Mouse (Mus musculus): ENCODE results near the gene Apip. TPM values are rescaled to one million over a fixed set of nuclear protein-coding genes. Genes with fewer than 3 reads are reported as not detected.

The Apip gene
- total and polyA plus RNA-seq, 3 experiments: 34.6 to 39.7 TPM; not detected in 1

GRCm38 (mm10) chr2:103088099-103088498 is 14.6 kb downstream of the Apip start:
- Histone ChIP-seq H3K79me2 (ENCODE audit: control insufficient read depth, insufficient read depth, low read length, poor library complexity) (no peaks in the 10 kb centered on the region), H3K9me3 (replicated peaks; ENCODE audit: insufficient read depth, low read length) (no peaks in the 10 kb centered on the region), H3K4me3 (ENCODE audit: control insufficient read depth in 1 of 2, insufficient read depth in 1 of 2, low read depth in 2 of 2, low read length in 2 of 2) (no peak overlapping the region), H3K27ac (ENCODE audit: control insufficient read depth, low read depth, low read length) (no peak overlapping the region), H3K4me1 (ENCODE audit: control insufficient read depth in 1 of 2, insufficient read depth in 2 of 2, low read length in 2 of 2) (no peaks in the 10 kb centered on the region), H3K27me3 (ENCODE audit: control insufficient read depth in 1 of 2, insufficient read depth in 2 of 2, low read length in 2 of 2) (no peaks in the 10 kb centered on the region), H3K36me3 (ENCODE audit: control insufficient read depth in 1 of 2, insufficient read depth in 2 of 2, low read length in 2 of 2) (no peaks in the 10 kb centered on the region), H3K9ac (ENCODE audit: control insufficient read depth, low read depth, low read length, poor library complexity, severe bottlenecking) (no peak overlapping the region)
- no peak for TF ChIP-seq UBTF (IDR thresholded peaks at IDR 0.05; ENCODE audit: borderline replicate concordance, insufficient read depth, low read depth, low read length)
- peak; percentile 63 for TF ChIP-seq SMC3 (IDR thresholded peaks at IDR 0.05; ENCODE audit: low read depth, low read length)
- TF ChIP-seq ELF1 (IDR thresholded peaks at IDR 0.05; ENCODE audit: low read depth, low read length): no peak
- peak; percentile 15 for TF ChIP-seq RAD21 (IDR thresholded peaks at IDR 0.05; ENCODE audit: low read depth, low read length)
- TF ChIP-seq NRF1 (IDR thresholded peaks at IDR 0.05; ENCODE audit: insufficient read depth, low read depth, low read length, poor library complexity, severe bottlenecking): no peak
- TF ChIP-seq MYC (IDR thresholded peaks at IDR 0.05; ENCODE audit: low read depth, low read length): no peak
- TF ChIP-seq ZKSCAN1 (IDR thresholded peaks at IDR 0.05; ENCODE audit: low read depth, low read length): no peak
- TF ChIP-seq CTCF (IDR thresholded peaks at IDR 0.05 in 2 of 3, conservative IDR thresholded peaks at IDR 0.05 in 1 of 3; ENCODE audit: control insufficient read depth in 1 of 3, insufficient read depth in 1 of 3, low read depth in 2 of 3, low read length in 3 of 3, poor library complexity in 1 of 3, severe bottlenecking in 1 of 3): peak; percentile 47 to 54 (median 50)
- TF ChIP-seq MAX (IDR thresholded peaks at IDR 0.05; ENCODE audit: low read length): no peak
- TF ChIP-seq CHD2 (IDR thresholded peaks at IDR 0.05; ENCODE audit: low read length): no peak
- no peak for TF ChIP-seq ETS1 (IDR thresholded peaks at IDR 0.05; ENCODE audit: low read depth, low read length)
- TF ChIP-seq POLR2A (IDR thresholded peaks at IDR 0.05; ENCODE audit: control insufficient read depth in 1 of 2, insufficient read depth in 1 of 2, low read depth in 1 of 2, low read length in 2 of 2, poor library complexity in 1 of 2): no peak
- no peak for TF ChIP-seq BHLHE40 (IDR thresholded peaks at IDR 0.05; ENCODE audit: borderline replicate concordance, low read depth, low read length)
- TF ChIP-seq USF2 (IDR thresholded peaks at IDR 0.05; ENCODE audit: borderline replicate concordance in 1 of 2, insufficient read depth in 1 of 2, low read depth in 1 of 2, low read length in 2 of 2): no peak
- peak; percentile 35 for DNase-seq (ENCODE audit: low read depth, low spot score)

- Histone ChIP-seq H3K4me3 (ENCODE audit: control insufficient read depth in 1 of 2, insufficient read depth in 1 of 2, low read depth in 2 of 2, low read length in 2 of 2) (no peak overlapping the region), H3K36me3 (ENCODE audit: control insufficient read depth in 1 of 2, insufficient read depth in 2 of 2, low read length in 2 of 2) (no peaks in the 10 kb centered on the region), H3K79me2 (ENCODE audit: control insufficient read depth, insufficient read depth, low read length, poor library complexity) (no peaks in the 10 kb centered on the region), H3K4me1 (ENCODE audit: control insufficient read depth in 1 of 2, insufficient read depth in 2 of 2, low read length in 2 of 2) (no peaks in the 10 kb centered on the region), H3K9me3 (replicated peaks; ENCODE audit: insufficient read depth, low read length) (no peaks in the 10 kb centered on the region), H3K9ac (ENCODE audit: control insufficient read depth, low read depth, low read length, poor library complexity, severe bottlenecking) (no peak overlapping the region), H3K27ac (ENCODE audit: control insufficient read depth, low read depth, low read length) (no peak overlapping the region), H3K27me3 (ENCODE audit: control insufficient read depth in 1 of 2, insufficient read depth in 2 of 2, low read length in 2 of 2) (no peaks in the 10 kb centered on the region)
- DNase-seq (ENCODE audit: low read depth, low spot score): no peak
- TF ChIP-seq ETS1 (IDR thresholded peaks at IDR 0.05; ENCODE audit: low read depth, low read length) (no peak), GABPA (IDR thresholded peaks at IDR 0.05; ENCODE audit: low read depth, low read length) (no peak), CTCF (IDR thresholded peaks at IDR 0.05 in 2 of 3, conservative IDR thresholded peaks at IDR 0.05 in 1 of 3; ENCODE audit: control insufficient read depth in 1 of 3, insufficient read depth in 1 of 3, low read depth in 2 of 3, low read length in 3 of 3, poor library complexity in 1 of 3, severe bottlenecking in 1 of 3) (no peak), EP300 (IDR thresholded peaks at IDR 0.05; ENCODE audit: low read depth in 1 of 2, low read length in 2 of 2) (no peak), GATA1 (IDR thresholded peaks at IDR 0.05; ENCODE audit: low read depth, low read length) (no peak), NELFE (IDR thresholded peaks at IDR 0.05; ENCODE audit: low read depth, low read length) (no peak), ZNF384 (IDR thresholded peaks at IDR 0.05; ENCODE audit: low read depth, low read length) (no peak), RAD21 (IDR thresholded peaks at IDR 0.05; ENCODE audit: low read depth, low read length) (no peak), TAL1 (IDR thresholded peaks at IDR 0.05; ENCODE audit: low read length) (no peak), BHLHE40 (IDR thresholded peaks at IDR 0.05; ENCODE audit: borderline replicate concordance, low read depth, low read length) (no peak)
Measured at GRCm38 (mm10) chr2:103089521-103089920, 16.0 kb downstream of the Apip start.

Data from MEL (cell line).